Mouse (Mus musculus) central nervous system, embryonic 18 days (tissue): ENCODE results near the gene Gm28576. TPM values are rescaled to one million over a fixed set of nuclear protein-coding genes. Genes with fewer than 3 reads are reported as not detected.

Experiments used
- polyA plus RNA-seq: library from polyadenylated mRNA; depleted of rRNA; stranded (reverse); fragments of >200 nt; gene quantifications from 2 replicates; pipeline ENCODE4 v1.2.3, GENCODE M21; 2012; rRNA removed

Gm28576 gene
- polyA plus RNA-seq, result not detected in 2 replicates

GRCm38 (mm10) chrY:7722641-7723040 is at the start of gene Gm28576:
Gm28576 (plus strand) TSS chrY:7722941.

Other genes with a start within 250 kb of the Gm28576 start
- not detected in 2 replicates for gene Gm20826, start 84.5 kb upstream of the Gm28576 start, polyA plus RNA-seq